Mouse (Mus musculus) neural tube, embryonic 11.5 days (tissue): ENCODE data around the gene Mettl7a1. TPM values are rescaled to one million over a fixed set of nuclear protein-coding genes. Genes with fewer than 3 reads are reported as not detected.
"Not testable (repeated sequence)": the region's sequence is repeated elsewhere in the genome, so short reads cannot be mapped to it uniquely, and the experiment has no call there.

Experiments
- ATAC-seq: fragments of 200-750 bp; cut with Nextera tagmentation; 2 replicates; pipeline ENCODE4 v1.8.0; 2017; ENCODE audit warnings: moderate number of reproducible peaks, mild to moderate bottlenecking, moderate TSS enrichment, moderate library complexity; ENCODE audit not compliant: insufficient read depth, low FRiP score, low TSS enrichment
- DNase-seq: peaks from one replicate; pipeline ENCODE4 v3.0.0-alpha.2; 2015; ENCODE audit warnings: low spot score
- H3K27ac ChIP-seq: fragments of 300-500 bp; sonication (generic); 2 replicates; pipeline ENCODE4 v1.5.1; 2014; ENCODE audit warnings: low read depth, mild to moderate bottlenecking, low read length
- H3K27me3 ChIP-seq: fragments of 300-500 bp; sonication (generic); 2 replicates; pipeline ENCODE4 v1.6.1; 2014; ENCODE audit warnings: mild to moderate bottlenecking, low read length, mixed read lengths; ENCODE audit not compliant: control insufficient read depth, insufficient read depth
- H3K36me3 ChIP-seq: fragments of 300-500 bp; sonication (generic); 2 replicates; pipeline ENCODE4 v1.6.1; 2014; ENCODE audit warnings: mild to moderate bottlenecking, low read length, moderate library complexity, mixed read lengths; ENCODE audit not compliant: control insufficient read depth, insufficient read depth
- H3K4me1 ChIP-seq: fragments of 300-500 bp; sonication (generic); 2 replicates; pipeline ENCODE4 v1.6.1; 2014; ENCODE audit warnings: low read length, mixed read lengths; ENCODE audit not compliant: control insufficient read depth, insufficient read depth
- H3K4me2 ChIP-seq: fragments of 300-500 bp; sonication (generic); 2 replicates; pipeline ENCODE4 v1.6.1; 2014; ENCODE audit warnings: low read depth, mild to moderate bottlenecking, moderate library complexity
- H3K4me3 ChIP-seq: fragments of 300-500 bp; sonication (generic); 2 replicates; pipeline ENCODE4 v1.5.1; 2014; ENCODE audit warnings: low read depth, low read length
- H3K9ac ChIP-seq: fragments of 300-500 bp; sonication (generic); 2 replicates; pipeline ENCODE4 v1.6.1; 2014; ENCODE audit warnings: mild to moderate bottlenecking, low read length
- H3K9me3 ChIP-seq: fragments of 300-500 bp; sonication (generic); 2 replicates; pipeline ENCODE4 v1.6.1; 2016; ENCODE audit warnings: low read length; ENCODE audit not compliant: control insufficient read depth
- WGBS: fragments of 180-500 bp; shearing (Covaris S2); extraction: QIAGEN DNeasy Blood & Tissue Kit; methylation state at CpG from one replicate; pipeline ENCODE4 v1.1.7; 2014; 5-methylcytosine and 5-hydroxymethylcytosine counted together
- polyA plus RNA-seq: library from polyadenylated mRNA; unstranded; fragments of >200 nt; fragmentation: Nextera tagmentation; extraction: Ambion mirVana; gene quantifications from 2 replicates; pipeline ENCODE4 v1.2.1, GENCODE M21; 2014

Mettl7a1 gene
- polyA plus RNA-seq: 3.1 and 3.8 TPM in 2 replicates

DNA sequence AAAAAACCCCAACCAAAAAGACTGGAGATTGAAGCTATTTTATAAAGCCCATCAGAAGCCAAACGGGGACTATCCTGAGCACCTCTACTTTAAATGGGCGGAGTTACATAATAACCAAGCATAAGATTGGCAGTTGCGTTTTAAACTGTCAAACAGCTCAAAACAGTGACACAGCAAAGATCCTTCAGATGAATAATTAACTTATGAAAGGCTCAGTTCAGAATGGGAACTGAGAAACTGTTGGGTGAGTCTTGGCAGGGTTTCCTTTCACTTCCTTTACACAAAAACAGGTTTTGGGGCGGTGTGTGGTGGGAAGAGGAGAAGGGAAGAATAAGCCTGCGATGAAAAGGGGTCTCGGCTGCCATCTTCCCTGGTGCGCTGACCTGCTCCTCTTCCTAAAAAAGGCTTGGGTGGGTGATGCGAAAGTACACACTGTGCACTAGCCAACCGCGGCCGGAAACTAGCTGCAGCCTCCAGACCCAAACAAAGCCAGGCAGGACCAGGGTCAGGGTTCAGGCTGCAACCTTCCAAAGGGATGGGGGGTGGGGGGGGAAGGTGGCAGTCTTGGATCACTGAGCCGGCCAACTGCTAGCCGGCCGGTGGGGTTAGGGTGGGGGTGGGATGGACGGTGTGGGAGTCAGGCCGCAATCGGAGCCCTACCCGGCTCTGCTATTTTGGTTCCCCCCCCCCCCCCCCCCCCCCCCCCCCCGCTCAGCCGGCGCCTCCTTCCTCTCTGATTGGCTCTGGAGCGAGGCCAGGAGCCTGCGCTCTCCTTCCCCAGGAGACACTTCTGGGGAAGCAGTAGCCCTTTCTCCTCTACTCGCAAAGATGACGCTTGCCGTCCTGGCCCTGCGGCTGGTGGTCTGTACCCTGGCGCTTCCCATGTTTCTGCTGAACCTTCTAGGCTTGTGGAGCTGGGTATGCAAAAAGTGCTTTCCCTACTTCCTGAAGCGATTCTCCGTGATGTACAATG is at the start of gene Mettl7a1:
Gene Mettl7a1 (plus strand): TSS at position 122 of the 973 bp plus-strand sequence.
- peak; percentile 75 for ATAC-seq

DNA sequence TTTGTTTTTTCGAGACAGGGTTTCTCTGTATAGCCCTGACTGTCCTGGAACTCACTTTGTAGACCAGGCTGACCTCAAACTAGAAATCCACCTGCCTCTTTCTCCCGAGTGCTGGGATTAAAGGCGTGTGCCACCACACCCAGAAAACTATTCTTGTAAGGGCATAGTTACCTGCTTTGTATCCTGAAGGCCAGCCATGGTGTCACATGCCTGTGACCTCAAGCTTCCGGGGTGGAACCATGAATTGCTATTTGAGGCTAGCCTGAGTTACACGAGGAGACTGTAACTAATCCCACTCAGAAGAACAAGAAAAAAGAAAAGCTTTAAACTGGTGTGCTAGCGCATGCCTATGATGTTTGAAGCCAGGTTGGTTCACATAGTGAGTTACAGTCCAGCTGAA is 47.6 kb upstream of the Mettl7a1 start:
- DNase-seq: no peak
- Histone ChIP-seq H3K4me1 (no peaks in the 10 kb centered on the region), H3K27me3 (no peaks in the 10 kb centered on the region), H3K36me3 (peaks cover 31% of the 10 kb centered on the region), H3K4me2 (no peak overlapping the region), H3K9me3 (no peaks in the 10 kb centered on the region), H3K27ac (no peak overlapping the region), H3K4me3 (no peak overlapping the region), H3K9ac (no peak overlapping the region)
- no peak for ATAC-seq
- 87% methylated on average over 6 of the region's 6 CpGs for WGBS

More for the DNA sequence above, at the start of gene Mettl7a1:
- H3K9me3 ChIP-seq: no peaks in the 10 kb centered on the region
- no peaks in the 10 kb centered on the region; the same call in 1 of the 2 replicates for H3K4me1 ChIP-seq
- peak; percentile 83 for DNase-seq
- no peaks in the 10 kb centered on the region for H3K36me3 ChIP-seq
- peak within 1 kb of the TSS; percentile 67 for H3K9ac ChIP-seq
- H3K4me2 ChIP-seq: peak within 1 kb of the TSS; percentile 62
- WGBS: 7% methylated on average over 21 of the region's 30 CpGs
- H3K27ac ChIP-seq: peak within 1 kb of the TSS; percentile 45
- H3K27me3 ChIP-seq: no peaks in the 10 kb centered on the region
- H3K4me3 ChIP-seq: peak within 1 kb of the TSS; percentile 46

DNA sequence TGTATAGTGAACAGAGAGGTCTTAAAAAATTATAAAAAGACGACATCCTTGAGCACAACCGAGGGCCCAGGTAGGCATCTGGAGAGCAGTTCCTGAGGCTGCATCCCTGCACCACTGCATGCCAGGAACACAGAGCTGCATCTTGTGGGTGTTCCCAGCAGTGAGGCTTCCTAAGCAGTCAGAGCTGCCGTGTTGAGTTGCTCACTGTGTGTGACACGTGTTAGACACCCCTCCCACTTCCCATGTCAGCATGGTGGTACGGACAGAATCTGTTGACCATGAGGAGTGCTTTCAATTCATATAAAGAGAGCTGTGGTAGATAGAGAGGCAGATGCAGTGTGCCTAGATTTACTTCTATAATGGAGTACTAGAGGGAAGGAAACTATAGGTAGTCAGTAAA is 46.6 kb upstream of the Mettl7a1 start:
- H3K9me3 ChIP-seq: no peaks in the 10 kb centered on the region
- H3K36me3 ChIP-seq: peaks cover 31% of the 10 kb centered on the region
- no peak for DNase-seq
- no peak overlapping the region for H3K4me2 ChIP-seq
- H3K4me3 ChIP-seq: no peak overlapping the region
- no peaks in the 10 kb centered on the region for H3K4me1 ChIP-seq
- H3K27me3 ChIP-seq: no peaks in the 10 kb centered on the region
- ATAC-seq: no peak
- no peak overlapping the region for H3K27ac ChIP-seq
- WGBS: 92% methylated on average over 5 of the region's 5 CpGs
- H3K9ac ChIP-seq: no peak overlapping the region

DNA sequence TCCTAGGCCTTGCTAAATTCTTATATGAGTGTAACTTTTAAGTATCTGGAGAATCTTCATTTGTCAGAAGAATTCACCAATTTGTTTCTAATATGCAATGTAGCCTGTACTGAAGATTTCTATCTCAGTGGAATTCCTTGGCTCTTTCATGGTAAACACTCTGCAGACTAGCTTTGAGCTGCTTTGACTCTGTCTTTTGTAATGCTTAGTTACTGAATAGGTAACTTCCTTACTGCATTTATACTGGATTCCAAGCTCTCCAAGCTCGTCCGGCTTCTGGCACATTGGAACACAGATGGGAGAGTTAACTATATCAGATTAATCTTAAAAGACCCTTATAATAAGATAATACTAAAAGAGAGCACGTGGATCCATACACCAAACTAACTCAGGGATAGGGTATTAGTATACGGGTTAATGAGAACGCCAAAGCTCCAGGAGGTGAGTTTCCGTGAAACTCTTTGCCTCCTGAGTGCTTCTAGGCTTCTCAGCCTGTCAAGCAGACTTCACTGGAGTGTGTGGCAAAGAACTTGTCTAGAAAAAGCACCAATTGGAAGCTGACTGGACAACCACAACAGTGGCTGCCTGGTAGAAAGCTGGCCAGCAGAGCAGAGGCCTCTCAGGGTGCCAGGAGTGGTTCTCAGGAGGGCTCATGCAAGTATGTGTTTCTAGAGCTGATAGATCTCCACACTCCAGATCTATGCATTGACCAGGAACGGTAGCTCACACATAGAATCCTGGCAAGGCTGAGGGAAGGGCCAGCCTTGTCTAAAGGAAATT is 45.1 kb upstream of the Mettl7a1 start:
- Histone ChIP-seq H3K4me1 (no peaks in the 10 kb centered on the region), H3K27me3 (no peaks in the 10 kb centered on the region), H3K36me3 (peaks cover 23% of the 10 kb centered on the region), H3K4me3 (no peak overlapping the region), H3K9ac (no peak overlapping the region), H3K9me3 (no peaks in the 10 kb centered on the region), H3K4me2 (no peak overlapping the region), H3K27ac (no peak overlapping the region)
- ATAC-seq: no peak
- 97% methylated on average over 7 of the region's 7 CpGs for WGBS
- no peak for DNase-seq

DNA sequence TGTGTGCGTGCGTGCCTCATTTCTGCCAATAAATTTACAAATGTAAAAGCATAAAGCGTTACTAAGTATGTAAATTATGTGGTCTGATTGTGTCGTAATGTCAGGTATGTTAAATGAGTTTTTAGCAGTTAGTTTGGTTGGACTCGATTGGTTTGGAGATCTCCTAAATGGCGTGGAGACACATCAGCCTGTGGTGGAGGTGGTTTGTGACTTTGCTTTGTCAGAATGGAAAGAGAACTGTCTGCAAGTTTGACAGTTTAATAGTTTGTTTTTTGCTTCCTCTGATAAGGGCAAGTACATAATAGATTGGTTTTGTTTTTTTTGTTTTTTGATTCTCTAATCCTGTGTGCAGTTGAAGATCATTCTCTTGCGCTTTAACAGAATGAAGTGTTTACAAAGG is 43.6 kb upstream of the Mettl7a1 start:
- H3K9me3 ChIP-seq, H3K27ac ChIP-seq, H3K4me3 ChIP-seq, ATAC-seq, H3K27me3 ChIP-seq, H3K4me2 ChIP-seq, DNase-seq, H3K4me1 ChIP-seq, H3K9ac ChIP-seq: not testable (repeated sequence)
- H3K36me3 ChIP-seq: peaks cover 15% of the 10 kb centered on the region
- WGBS: 95% methylated on average over 6 of the region's 7 CpGs

DNA sequence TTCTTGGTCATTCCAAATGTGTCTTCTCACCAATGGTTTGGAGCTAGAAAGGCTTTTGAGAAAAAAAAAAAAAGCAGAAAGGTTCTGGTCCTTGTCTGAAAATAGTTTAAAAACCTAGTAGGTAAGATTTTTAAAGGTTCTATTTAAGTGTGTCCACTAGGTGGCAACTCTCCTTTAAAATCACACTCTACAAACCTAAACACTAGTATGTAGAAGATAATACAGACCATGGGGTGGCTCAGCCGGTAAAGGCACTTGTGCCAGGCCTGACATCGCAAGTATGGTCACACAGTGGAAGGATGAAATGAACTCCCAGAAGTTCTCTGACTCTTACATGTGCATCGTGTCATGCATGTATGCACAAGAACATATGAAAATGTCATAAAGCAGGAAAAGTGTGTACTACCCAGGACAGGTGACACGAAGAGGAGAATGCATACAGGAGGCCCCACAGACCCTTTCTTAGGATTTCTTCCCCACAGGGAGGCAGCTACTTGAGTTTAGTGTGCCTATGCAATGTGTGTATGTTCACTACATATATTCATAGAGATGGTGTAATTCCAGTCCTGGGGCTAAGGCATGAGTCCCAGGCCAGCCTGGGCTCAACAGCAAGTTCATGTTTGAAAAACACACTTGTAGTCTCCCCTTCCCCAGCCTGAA is 40.6 kb upstream of the Mettl7a1 start:
- no peaks in the 10 kb centered on the region for H3K27me3 ChIP-seq
- H3K36me3 ChIP-seq: peaks cover 5% of the 10 kb centered on the region; the same call in 1 of the 2 replicates
- no peaks in the 10 kb centered on the region for H3K9me3 ChIP-seq
- ATAC-seq: no peak
- H3K4me3 ChIP-seq: no peak overlapping the region
- H3K27ac ChIP-seq: no peak overlapping the region
- WGBS: 29% methylated on average over 4 of the region's 4 CpGs
- no peak overlapping the region for H3K4me2 ChIP-seq
- H3K4me1 ChIP-seq: no peaks in the 10 kb centered on the region
- H3K9ac ChIP-seq: no peak overlapping the region
- DNase-seq: no peak

- no peak overlapping the region for H3K4me3 ChIP-seq
- 90% methylated on average over 4 of the region's 5 CpGs for WGBS
- H3K27ac ChIP-seq: no peak overlapping the region
- ATAC-seq (no peak), DNase-seq (no peak)
- no peaks in the 10 kb centered on the region for H3K36me3 ChIP-seq
- H3K9me3 ChIP-seq: no peaks in the 10 kb centered on the region
- no peak overlapping the region for H3K4me2 ChIP-seq
- H3K4me1 ChIP-seq: no peaks in the 10 kb centered on the region
- no peak overlapping the region for H3K9ac ChIP-seq
- H3K27me3 ChIP-seq: no peaks in the 10 kb centered on the region
These were observed 38.2 kb upstream of the Mettl7a1 start for GRCm38 (mm10) chr15:100265586-100266325.

DNA sequence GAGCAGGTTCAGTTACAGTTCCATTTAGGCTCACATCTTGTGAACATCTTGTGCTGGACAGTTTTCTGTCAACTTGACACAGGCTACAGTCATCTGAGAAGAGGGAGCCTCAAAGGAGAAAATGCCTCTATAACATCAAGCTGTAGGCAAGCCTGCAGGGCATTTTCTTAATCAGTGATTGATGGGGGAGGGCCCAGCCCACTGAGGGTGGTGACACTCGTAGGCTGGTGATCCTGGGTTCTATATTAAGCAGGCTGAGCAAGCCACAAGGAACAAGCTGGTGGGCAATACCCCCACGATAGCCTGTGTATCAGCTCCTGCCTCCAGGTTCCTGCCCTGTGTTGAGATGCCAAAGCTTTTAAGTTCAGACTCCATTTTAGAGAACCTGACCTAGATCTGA is 35.0 kb upstream of the Mettl7a1 start:
- ATAC-seq (no peak), DNase-seq (no peak)
- no peak overlapping the region for H3K27ac ChIP-seq
- H3K36me3 ChIP-seq: no peaks in the 10 kb centered on the region
- H3K4me3 ChIP-seq: no peak overlapping the region
- H3K4me1 ChIP-seq: no peaks in the 10 kb centered on the region
- no peak overlapping the region for H3K4me2 ChIP-seq
- no peaks in the 10 kb centered on the region for H3K9me3 ChIP-seq
- H3K9ac ChIP-seq: no peak overlapping the region
- 78% methylated on average over 2 of the region's 2 CpGs for WGBS
- H3K27me3 ChIP-seq: no peaks in the 10 kb centered on the region
